In genomic region chr13:9329307-9329915, GRCm38 (mm10) we compare ENCODE assay signal across 8 mouse cellular contexts. TPM values are rescaled to one million over a fixed set of nuclear protein-coding genes. Genes with fewer than 3 reads are reported as not detected.
DNase-seq lines count a peak whose midpoint lies in the region; ATAC-seq and TF ChIP-seq lines count a peak whose summit lies in the region.

No protein-coding gene starts in this region.

- WGBS in kidney, postnatal 0 days = 82% methylated on average over 1 of the region's 1 CpGs

- no peak overlapping the region for H3K4me2 ChIP-seq in kidney, postnatal 0 days (ENCODE audit: low read length)

- no peak overlapping the region for H3K9ac ChIP-seq in kidney, postnatal 0 days (ENCODE audit: low read depth, low read length)

- ATAC-seq in kidney, postnatal 0 days (replicated peaks; ENCODE audit: low FRiP score, low read depth) = no peak

- no peak overlapping the region for H3K27ac ChIP-seq in kidney, postnatal 0 days

- H3K27me3 ChIP-seq in kidney, postnatal 0 days (ENCODE audit: insufficient read depth, low read length) = no peaks in the 10 kb centered on the region

- no peaks in the 10 kb centered on the region for H3K4me1 ChIP-seq in kidney, postnatal 0 days (replicated peaks; ENCODE audit: insufficient read depth, low read length)

- no peaks in the 10 kb centered on the region for H3K9me3 ChIP-seq in kidney, postnatal 0 days (replicated peaks; ENCODE audit: low read length)

- no peak for TF ChIP-seq CTCF in kidney, postnatal 0 days (IDR thresholded peaks at IDR 0.05; ENCODE audit: low read depth)

- peak; percentile 8 for DNase-seq in kidney, postnatal 0 days (ENCODE audit: low spot score)
- no peak for DNase-seq in kidney, adult 8-10 months
- DNase-seq in embryo, embryonic 11 days = peak; percentile 60
- peak; percentile 30 for DNase-seq in heart, postnatal 4 days
- peak; percentile 18 to 49 for DNase-seq in lung, postnatal 4 days
- no peak for DNase-seq in testis, postnatal 14 days (ENCODE audit: low spot score)
- no peak for DNase-seq in T-cell, adult 2 months (ENCODE audit: low spot score)
- no peak for DNase-seq in cerebellum, adult 8-10 months

- no peak overlapping the region for H3K4me3 ChIP-seq in kidney, postnatal 0 days (replicated peaks; ENCODE audit: low read depth, low read length)

- H3K36me3 ChIP-seq in kidney, postnatal 0 days (ENCODE audit: insufficient read depth, low read length) = no peaks in the 10 kb centered on the region

RNA-seq across cellular contexts. Expression of gene Dip2c, which starts 53.1 kb away (rescaled TPM):
- 3.8 TPM in 2 replicates for polyA plus RNA-seq in kidney, postnatal 0 days (2015; fragmentation: Nextera tagmentation; extraction: Ambion mirVana)
- total RNA-seq in heart, postnatal 4 days (2021) = 10 to 100 TPM; 63.2 to 67.0 TPM

Comparison
In these comparisons a context has a peak if more than half of its experiments do, and no peak if none do; other contexts are left out.
1. DNase-seq: peak in kidney, postnatal 0 days (single experiment), embryo, embryonic 11 days (single experiment), heart, postnatal 4 days (single experiment) and lung, postnatal 4 days (2 of 2); none in kidney, adult 8-10 months (0 of 2), testis, postnatal 14 days (single experiment), T-cell, adult 2 months (single experiment) and cerebellum, adult 8-10 months (single experiment).